Mouse (Mus musculus): ENCODE results near the gene Olfr68. TPM values are rescaled to one million over a fixed set of nuclear protein-coding genes. Genes with fewer than 3 reads are reported as not detected.
"Not testable (repeated sequence)": the region's sequence is repeated elsewhere in the genome, so short reads cannot be mapped to it uniquely, and the experiment has no call there.

Olfr68 gene
- polyA plus RNA-seq, 1 experiment from 2014 or later, result not detected

DNA sequence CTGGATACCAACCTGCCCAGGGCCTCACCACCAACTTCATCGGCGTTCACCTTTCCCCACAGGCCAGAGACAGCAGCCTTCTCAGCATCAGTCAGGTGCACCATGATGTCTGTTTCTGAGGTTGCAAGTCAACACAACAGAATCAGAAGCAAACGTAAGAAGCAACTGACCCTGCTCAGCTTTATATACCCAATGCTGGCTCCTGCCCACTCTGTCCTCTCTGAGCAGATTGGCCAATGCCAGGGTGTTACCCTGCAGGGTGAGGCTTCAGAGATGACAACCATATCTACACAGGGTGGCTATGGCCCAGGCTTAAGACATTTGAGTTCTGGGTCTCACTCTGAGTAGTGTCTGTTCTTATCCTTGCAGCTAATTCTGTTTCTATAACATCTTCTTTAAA, 34.3 kb upstream of the Olfr68 start, which contains the start of gene Hbb-bt:
Gene Hbb-bt (minus strand): TSS at position 231 of the 400 bp plus-strand sequence.
- Histone ChIP-seq H3K4me3 (ENCODE audit: control insufficient read depth in 1 of 2, insufficient read depth in 1 of 2, low read depth in 1 of 2, low read length in 2 of 2) (no peak within 1 kb of the TSS), H3K9ac (ENCODE audit: low read length) (no peak within 1 kb of the TSS), H3K4me2 (ENCODE audit: low read length) (no peak within 1 kb of the TSS), H3K9me3 (ENCODE audit: control insufficient read depth, low read length) (no peaks in the 10 kb centered on the region), H3K27ac (replicated peaks in 1 of 2; ENCODE audit: control insufficient read depth in 1 of 2, insufficient read depth in 1 of 2, low read depth in 2 of 2, low read length in 2 of 2) (no peak within 1 kb of the TSS), H3K4me1 (ENCODE audit: control insufficient read depth in 2 of 2, insufficient read depth in 2 of 2, low read length in 2 of 2) (no peaks in the 10 kb centered on the region), H3K36me3 (ENCODE audit: control insufficient read depth, insufficient read depth, low read length) (no peaks in the 10 kb centered on the region), H3K27me3 (ENCODE audit: control insufficient read depth, insufficient read depth, low read length) (no peaks in the 10 kb centered on the region)
- no peak for ATAC-seq (ENCODE audit: insufficient number of reproducible peaks, insufficient read depth, low FRiP score, low read depth)
- 75% methylated on average over 3 of the region's 3 CpGs for WGBS

DNA sequence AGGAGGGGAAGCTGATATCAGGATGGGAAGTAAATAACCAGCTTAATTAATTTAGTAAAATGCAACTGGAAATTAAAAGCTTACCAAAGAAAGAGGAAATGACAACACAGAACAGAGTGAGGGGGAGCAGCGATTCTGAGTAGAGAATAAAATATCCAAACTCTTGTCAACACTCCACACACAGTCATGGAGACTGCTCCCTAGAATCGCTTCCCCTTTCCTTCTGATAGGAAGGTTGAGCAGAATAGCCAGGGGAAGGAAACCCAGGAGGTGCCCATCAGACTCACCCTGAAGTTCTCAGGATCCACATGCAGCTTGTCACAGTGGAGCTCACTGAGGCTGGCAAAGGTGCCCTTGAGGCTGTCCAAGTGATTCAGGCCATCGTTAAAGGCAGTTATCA, 33.7 kb upstream of the Olfr68 start:
- not testable (repeated sequence) for H3K36me3 ChIP-seq (ENCODE audit: control insufficient read depth, insufficient read depth, low read length); H3K4me1 ChIP-seq (ENCODE audit: control insufficient read depth in 2 of 2, insufficient read depth in 2 of 2, low read length in 2 of 2); ATAC-seq (ENCODE audit: insufficient number of reproducible peaks, insufficient read depth, low FRiP score, low read depth); H3K9me3 ChIP-seq (ENCODE audit: control insufficient read depth, low read length); H3K27me3 ChIP-seq (ENCODE audit: control insufficient read depth, insufficient read depth, low read length); H3K4me2 ChIP-seq (ENCODE audit: low read length); H3K27ac ChIP-seq (replicated peaks in 1 of 2; ENCODE audit: control insufficient read depth in 1 of 2, insufficient read depth in 1 of 2, low read depth in 2 of 2, low read length in 2 of 2); H3K9ac ChIP-seq (ENCODE audit: low read length); H3K4me3 ChIP-seq (ENCODE audit: control insufficient read depth in 1 of 2, insufficient read depth in 1 of 2, low read depth in 1 of 2, low read length in 2 of 2)
- WGBS, result no CpG with 5 or more reads among the region's 3 CpGs

DNA sequence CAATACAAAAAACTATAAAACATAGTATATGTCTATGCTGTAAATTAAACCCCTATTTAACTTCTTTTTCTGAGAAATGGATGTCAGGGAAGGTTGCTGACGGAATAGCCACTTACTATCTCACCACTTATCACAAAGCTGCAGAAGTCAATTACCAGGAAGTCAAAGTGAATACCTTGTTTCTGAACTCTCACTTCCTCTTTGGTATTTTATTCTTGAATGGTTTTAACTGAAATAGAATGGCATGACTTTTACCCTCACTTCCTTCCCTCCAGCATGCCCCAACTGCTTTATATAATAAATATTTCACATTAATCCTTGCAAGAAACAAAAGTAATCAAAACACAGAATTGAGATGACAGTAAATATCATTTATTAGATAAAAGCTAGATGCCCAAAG, 32.7 kb upstream of the Olfr68 start:
- Histone ChIP-seq H3K27ac (replicated peaks in 1 of 2; ENCODE audit: control insufficient read depth in 1 of 2, insufficient read depth in 1 of 2, low read depth in 2 of 2, low read length in 2 of 2) (no peak overlapping the region), H3K4me1 (ENCODE audit: control insufficient read depth in 2 of 2, insufficient read depth in 2 of 2, low read length in 2 of 2) (no peaks in the 10 kb centered on the region), H3K4me3 (ENCODE audit: control insufficient read depth in 1 of 2, insufficient read depth in 1 of 2, low read depth in 1 of 2, low read length in 2 of 2) (no peak overlapping the region), H3K4me2 (ENCODE audit: low read length) (no peak overlapping the region), H3K9ac (ENCODE audit: low read length) (no peak overlapping the region), H3K9me3 (ENCODE audit: control insufficient read depth, low read length) (no peaks in the 10 kb centered on the region), H3K27me3 (ENCODE audit: control insufficient read depth, insufficient read depth, low read length) (no peaks in the 10 kb centered on the region), H3K36me3 (ENCODE audit: control insufficient read depth, insufficient read depth, low read length) (no peaks in the 10 kb centered on the region)
- ATAC-seq (ENCODE audit: insufficient number of reproducible peaks, insufficient read depth, low FRiP score, low read depth), result no peak
- WGBS, result 29% methylated on average over 1 of the region's 1 CpGs

DNA sequence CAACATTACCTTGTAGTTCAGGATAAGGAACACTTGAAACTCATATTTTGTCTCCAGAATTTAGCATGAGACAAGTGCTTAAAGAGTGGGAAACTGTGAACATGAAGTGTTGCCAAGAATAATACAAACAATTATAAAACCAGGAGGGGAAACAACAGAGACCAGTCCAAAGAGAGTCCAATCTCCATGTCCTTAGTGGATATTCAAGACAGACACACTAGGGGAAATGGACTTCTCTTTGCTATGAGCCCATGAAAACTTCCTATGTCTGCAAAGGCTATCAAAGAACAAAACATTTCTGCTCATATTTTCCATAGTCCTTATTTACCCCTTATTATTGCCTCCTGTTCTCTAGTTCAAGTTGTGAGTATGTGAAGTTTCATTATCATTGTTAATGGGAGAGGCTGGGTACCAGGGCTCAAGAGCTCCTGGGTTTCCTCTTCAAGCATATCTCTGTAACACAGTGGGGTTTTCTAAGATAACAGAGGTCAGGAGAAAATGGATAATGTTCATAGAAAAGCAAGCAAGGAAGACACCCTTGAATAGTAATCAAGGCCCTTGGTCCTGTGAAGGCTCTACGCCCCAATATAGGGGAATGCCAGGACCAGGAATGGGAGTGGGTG, 31.8 kb upstream of the Olfr68 start:
- 73% methylated on average over 1 of the region's 1 CpGs for WGBS
- no peak overlapping the region for H3K4me2 ChIP-seq (ENCODE audit: low read length)
- no peaks in the 10 kb centered on the region for H3K9me3 ChIP-seq (ENCODE audit: control insufficient read depth, low read length)
- no peak overlapping the region for H3K27ac ChIP-seq (replicated peaks in 1 of 2; ENCODE audit: control insufficient read depth in 1 of 2, insufficient read depth in 1 of 2, low read depth in 2 of 2, low read length in 2 of 2)
- no peaks in the 10 kb centered on the region for H3K36me3 ChIP-seq (ENCODE audit: control insufficient read depth, insufficient read depth, low read length)
- no peak for ATAC-seq (ENCODE audit: insufficient number of reproducible peaks, insufficient read depth, low FRiP score, low read depth)
- no peaks in the 10 kb centered on the region for H3K4me1 ChIP-seq (ENCODE audit: control insufficient read depth in 2 of 2, insufficient read depth in 2 of 2, low read length in 2 of 2)
- no peak overlapping the region for H3K9ac ChIP-seq (ENCODE audit: low read length)
- no peaks in the 10 kb centered on the region for H3K27me3 ChIP-seq (ENCODE audit: control insufficient read depth, insufficient read depth, low read length)
- no peak overlapping the region for H3K4me3 ChIP-seq (ENCODE audit: control insufficient read depth in 1 of 2, insufficient read depth in 1 of 2, low read depth in 1 of 2, low read length in 2 of 2)

DNA sequence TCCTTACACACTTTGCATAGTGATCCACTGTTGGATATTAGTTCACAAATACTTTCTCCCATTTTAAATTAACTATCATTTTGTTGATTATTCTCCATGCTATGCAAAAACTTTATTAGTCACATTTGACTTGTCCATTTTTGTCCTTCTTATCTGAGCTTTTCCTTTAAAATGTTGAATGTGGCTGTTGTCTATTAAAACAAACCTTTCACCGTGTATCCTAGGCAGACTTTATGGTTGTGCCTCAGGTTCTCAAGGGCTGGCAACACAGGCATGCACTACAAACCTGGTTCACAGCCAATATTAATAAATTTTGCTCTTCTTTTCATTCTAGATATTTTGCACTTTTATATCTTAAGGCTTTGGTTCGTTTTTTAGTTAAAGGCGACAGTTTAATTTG, 31.2 kb upstream of the Olfr68 start:
- no peaks in the 10 kb centered on the region for H3K9me3 ChIP-seq (ENCODE audit: control insufficient read depth, low read length)
- no peak overlapping the region for H3K27ac ChIP-seq (replicated peaks in 1 of 2; ENCODE audit: control insufficient read depth in 1 of 2, insufficient read depth in 1 of 2, low read depth in 2 of 2, low read length in 2 of 2)
- no peaks in the 10 kb centered on the region for H3K27me3 ChIP-seq (ENCODE audit: control insufficient read depth, insufficient read depth, low read length)
- H3K4me1 ChIP-seq (ENCODE audit: control insufficient read depth in 2 of 2, insufficient read depth in 2 of 2, low read length in 2 of 2), result no peaks in the 10 kb centered on the region
- H3K9ac ChIP-seq (ENCODE audit: low read length), result no peak overlapping the region
- no peaks in the 10 kb centered on the region for H3K36me3 ChIP-seq (ENCODE audit: control insufficient read depth, insufficient read depth, low read length)
- no peak overlapping the region for H3K4me3 ChIP-seq (ENCODE audit: control insufficient read depth in 1 of 2, insufficient read depth in 1 of 2, low read depth in 1 of 2, low read length in 2 of 2)
- H3K4me2 ChIP-seq (ENCODE audit: low read length), result no peak overlapping the region
- ATAC-seq (ENCODE audit: insufficient number of reproducible peaks, insufficient read depth, low FRiP score, low read depth), result no peak
- 76% methylated on average over 3 of the region's 3 CpGs for WGBS

DNA sequence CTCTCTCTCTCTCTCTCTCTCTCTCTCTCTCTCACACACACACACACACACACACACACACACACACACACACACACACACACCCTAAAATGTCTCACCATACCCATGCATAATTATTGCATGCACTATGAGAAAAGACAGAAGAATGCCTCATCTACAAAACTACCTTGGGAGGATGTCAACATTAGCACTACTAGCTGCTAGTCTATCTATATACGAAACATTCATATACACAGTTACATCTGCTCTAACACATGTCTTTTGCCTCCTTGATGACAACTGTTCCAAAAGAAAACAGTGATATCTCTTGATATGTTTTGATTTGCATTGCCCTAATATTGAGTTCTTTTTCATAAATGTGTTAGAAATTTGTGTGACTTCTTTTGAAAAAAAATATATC, 30.8 kb upstream of the Olfr68 start:
- H3K4me3 ChIP-seq (ENCODE audit: control insufficient read depth in 1 of 2, insufficient read depth in 1 of 2, low read depth in 1 of 2, low read length in 2 of 2), result no peak overlapping the region
- no peaks in the 10 kb centered on the region for H3K4me1 ChIP-seq (ENCODE audit: control insufficient read depth in 2 of 2, insufficient read depth in 2 of 2, low read length in 2 of 2)
- H3K27me3 ChIP-seq (ENCODE audit: control insufficient read depth, insufficient read depth, low read length), result no peaks in the 10 kb centered on the region
- no peak overlapping the region for H3K4me2 ChIP-seq (ENCODE audit: low read length)
- 69% methylated on average over 1 of the region's 1 CpGs for WGBS
- H3K27ac ChIP-seq (replicated peaks in 1 of 2; ENCODE audit: control insufficient read depth in 1 of 2, insufficient read depth in 1 of 2, low read depth in 2 of 2, low read length in 2 of 2), result no peak overlapping the region
- H3K36me3 ChIP-seq (ENCODE audit: control insufficient read depth, insufficient read depth, low read length), result no peaks in the 10 kb centered on the region
- no peak overlapping the region for H3K9ac ChIP-seq (ENCODE audit: low read length)
- no peaks in the 10 kb centered on the region for H3K9me3 ChIP-seq (ENCODE audit: control insufficient read depth, low read length)
- ATAC-seq (ENCODE audit: insufficient number of reproducible peaks, insufficient read depth, low FRiP score, low read depth), result no peak

DNA sequence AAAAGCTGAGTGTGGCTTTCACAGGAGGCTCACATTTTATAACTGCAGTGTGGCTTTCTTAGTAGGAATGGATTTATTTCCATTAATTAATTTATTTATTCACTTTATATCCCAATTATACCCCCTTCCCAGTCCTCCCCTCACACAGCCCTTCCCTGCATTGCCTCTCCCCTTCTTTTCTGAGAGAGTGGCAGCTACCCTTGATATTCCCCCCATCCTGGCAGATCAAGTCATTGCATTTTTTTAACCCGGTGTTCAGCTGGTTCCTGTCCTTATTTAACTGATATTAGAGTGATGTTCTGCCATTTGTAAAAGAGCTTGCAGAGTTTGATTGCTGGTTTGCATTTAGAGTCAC, 30.3 kb upstream of the Olfr68 start:
- no peak overlapping the region for H3K27ac ChIP-seq (replicated peaks in 1 of 2; ENCODE audit: control insufficient read depth in 1 of 2, insufficient read depth in 1 of 2, low read depth in 2 of 2, low read length in 2 of 2)
- no peak overlapping the region for H3K9ac ChIP-seq (ENCODE audit: low read length)
- no peaks in the 10 kb centered on the region for H3K9me3 ChIP-seq (ENCODE audit: control insufficient read depth, low read length)
- no peak overlapping the region for H3K4me3 ChIP-seq (ENCODE audit: control insufficient read depth in 1 of 2, insufficient read depth in 1 of 2, low read depth in 1 of 2, low read length in 2 of 2)
- ATAC-seq (ENCODE audit: insufficient number of reproducible peaks, insufficient read depth, low FRiP score, low read depth), result no peak
- 35% methylated on average over 1 of the region's 1 CpGs for WGBS
- no peak overlapping the region for H3K4me2 ChIP-seq (ENCODE audit: low read length)
- H3K36me3 ChIP-seq (ENCODE audit: control insufficient read depth, insufficient read depth, low read length), result no peaks in the 10 kb centered on the region
- no peaks in the 10 kb centered on the region for H3K4me1 ChIP-seq (ENCODE audit: control insufficient read depth in 2 of 2, insufficient read depth in 2 of 2, low read length in 2 of 2)
- no peaks in the 10 kb centered on the region for H3K27me3 ChIP-seq (ENCODE audit: control insufficient read depth, insufficient read depth, low read length)

Data from heart, embryonic 14.5 days (tissue).